ENCODE assay signal across 13 mouse cellular contexts in genomic region chr11:96972906-96973305, GRCm38 (mm10). TPM values are rescaled to one million over a fixed set of nuclear protein-coding genes. Genes with fewer than 3 reads are reported as not detected.
DNase-seq lines count a peak whose midpoint lies in the region; ATAC-seq and TF ChIP-seq lines count a peak whose summit lies in the region.
"Had no signal": no experiment of that assay in that cellular context is flagged by ENCODE, and none has a peak within 500 bp of the region (broad histone marks: within the 10 kb centered on the region; RNA-seq: fewer than 3 reads in every experiment).

No protein-coding gene starts in this region.

- no peak for DNase-seq in forebrain, embryonic 14.5 days (ENCODE audit: low spot score)
- DNase-seq in kidney, adult 18-20 months: no peak
- DNase-seq in brain, adult 2 months (ENCODE audit: low read depth, low spot score): peak; percentile 53
- DNase-seq in urinary bladder, postnatal 25 days (ENCODE audit: low spot score): no peak
- DNase-seq: adrenal gland, adult 8-10 months; B cell, adult 2 months; kidney, postnatal 14 days had no signal

- H3K4me1 ChIP-seq in forebrain, embryonic 14.5 days (ENCODE audit: control insufficient read depth, insufficient read depth, low read length): peaks cover 9% of the 10 kb centered on the region
- peaks cover 35% of the 10 kb centered on the region for H3K4me1 ChIP-seq in forebrain, embryonic 12.5 days
- H3K4me1 ChIP-seq in kidney, embryonic 15.5 days: peaks cover 57% of the 10 kb centered on the region
- H3K4me1 ChIP-seq in kidney, embryonic 14.5 days (ENCODE audit: control insufficient read depth, insufficient read depth, low read length): peaks cover 33% of the 10 kb centered on the region

- no peak overlapping the region for H3K4me3 ChIP-seq in forebrain, embryonic 14.5 days (ENCODE audit: low read depth, low read length)
- no peak overlapping the region for H3K4me3 ChIP-seq in forebrain, embryonic 12.5 days (replicated peaks)
- H3K4me3 ChIP-seq in kidney, embryonic 15.5 days (replicated peaks): no peak overlapping the region
- no peak overlapping the region for H3K4me3 ChIP-seq in myocyte
- no peak overlapping the region for H3K4me3 ChIP-seq in kidney, embryonic 14.5 days (ENCODE audit: low read length)

- no peak overlapping the region for H3K4me2 ChIP-seq in forebrain, embryonic 14.5 days (ENCODE audit: low read length)
- H3K4me2 ChIP-seq in forebrain, embryonic 12.5 days: no peak overlapping the region
- no peak overlapping the region for H3K4me2 ChIP-seq in kidney, embryonic 15.5 days
- peak overlapping the region; percentile 43 for H3K4me2 ChIP-seq in myocyte (ENCODE audit: low read depth)
- no peak overlapping the region for H3K4me2 ChIP-seq in kidney, embryonic 14.5 days (replicated peaks; ENCODE audit: low read depth, low read length)

- H3K27ac ChIP-seq in forebrain, embryonic 14.5 days (ENCODE audit: low read depth, low read length): no peak overlapping the region
- no peak overlapping the region for H3K27ac ChIP-seq in forebrain, embryonic 12.5 days
- H3K27ac ChIP-seq in kidney, embryonic 15.5 days: 0 out of 2 replicates have a peak overlapping the region, but pooled peaks have one; percentile 4
- H3K27ac ChIP-seq in kidney, embryonic 14.5 days (ENCODE audit: low read depth, low read length): no peak overlapping the region

- peak overlapping the region; percentile 17; the same call in 1 of the 2 replicates for H3K9ac ChIP-seq in forebrain, embryonic 14.5 days (ENCODE audit: low read length)
- H3K9ac ChIP-seq in forebrain, embryonic 12.5 days: no peak overlapping the region; the same call in 1 of the 2 replicates
- H3K9ac ChIP-seq in kidney, embryonic 15.5 days: no peak overlapping the region
- H3K9ac ChIP-seq in kidney, embryonic 14.5 days (ENCODE audit: low read depth, low read length): no peak overlapping the region

- no peak for TF ChIP-seq POLR2A in myocyte (IDR thresholded peaks at IDR 0.05; ENCODE audit: insufficient read length, low read depth)

- no peaks in the 10 kb centered on the region for H3K9me3 ChIP-seq in forebrain, embryonic 14.5 days (replicated peaks; ENCODE audit: control insufficient read depth, low read length)
- no peaks in the 10 kb centered on the region for H3K9me3 ChIP-seq in forebrain, embryonic 12.5 days
- H3K9me3 ChIP-seq in kidney, embryonic 15.5 days (replicated peaks): no peaks in the 10 kb centered on the region
- H3K9me3 ChIP-seq in kidney, embryonic 14.5 days (ENCODE audit: control insufficient read depth, low read length): no peaks in the 10 kb centered on the region

- 80% methylated on average over 5 of the region's 5 CpGs for WGBS in forebrain, embryonic 14.5 days
- 81% methylated on average over 5 of the region's 5 CpGs for whole genome bisulfite sequencing in forebrain, embryonic 12.5 days
- 79% methylated on average over 5 of the region's 5 CpGs for WGBS in kidney, embryonic 15.5 days
- 81% methylated on average over 5 of the region's 5 CpGs for WGBS in kidney, embryonic 14.5 days

- no peaks in the 10 kb centered on the region for H3K27me3 ChIP-seq in forebrain, embryonic 14.5 days (replicated peaks; ENCODE audit: control insufficient read depth, insufficient read depth, low read length)
- no peaks in the 10 kb centered on the region for H3K27me3 ChIP-seq in forebrain, embryonic 12.5 days
- no peaks in the 10 kb centered on the region for H3K27me3 ChIP-seq in kidney, embryonic 15.5 days
- H3K27me3 ChIP-seq in myocyte (ENCODE audit: control insufficient read depth, insufficient read depth, insufficient read length): no peaks in the 10 kb centered on the region
- no peaks in the 10 kb centered on the region for H3K27me3 ChIP-seq in kidney, embryonic 14.5 days (ENCODE audit: control insufficient read depth, insufficient read depth, low read length)

- peaks cover 62% of the 10 kb centered on the region for H3K79me2 ChIP-seq in myocyte (ENCODE audit: control insufficient read depth, insufficient read depth)

- H3ac ChIP-seq in myocyte (ENCODE audit: control insufficient read depth, insufficient read length): no peak overlapping the region

- H3K36me3 ChIP-seq in forebrain, embryonic 14.5 days (ENCODE audit: control insufficient read depth, insufficient read depth, low read length): no peaks in the 10 kb centered on the region
- H3K36me3 ChIP-seq in forebrain, embryonic 12.5 days (replicated peaks): no peaks in the 10 kb centered on the region
- no peaks in the 10 kb centered on the region for H3K36me3 ChIP-seq in kidney, embryonic 15.5 days
- no peaks in the 10 kb centered on the region for H3K36me3 ChIP-seq in myocyte (ENCODE audit: control insufficient read depth, insufficient read depth)
- H3K36me3 ChIP-seq in kidney, embryonic 14.5 days (ENCODE audit: control insufficient read depth, insufficient read depth, low read length): no peaks in the 10 kb centered on the region

- ATAC-seq in forebrain, embryonic 14.5 days: no peak
- no peak for ATAC-seq in forebrain, embryonic 12.5 days (ENCODE audit: low FRiP score)
- no peak for ATAC-seq in kidney, embryonic 15.5 days (replicated peaks; ENCODE audit: low FRiP score)
- ATAC-seq in kidney, embryonic 14.5 days (ENCODE audit: low FRiP score, low TSS enrichment): no peak

TF ChIP-seq in myocyte, 11 proteins besides CTCF, POLR2A, EP300 and RAD21:
- peak; percentile 47 for TF ChIP-seq CEBPB (IDR thresholded peaks at IDR 0.05; ENCODE audit: insufficient read depth, poor library complexity, severe bottlenecking)
- no peak for TF ChIP-seq TCF3 (IDR thresholded peaks at IDR 0.05; ENCODE audit: insufficient read length, low read depth)
- no peak for TF ChIP-seq MAX (IDR thresholded peaks at IDR 0.05; ENCODE audit: low read depth)
- no peak for TF ChIP-seq E2F4 (IDR thresholded peaks at IDR 0.05; ENCODE audit: insufficient read depth)
- TF ChIP-seq POLR2AphosphoS2 (IDR thresholded peaks at IDR 0.05; ENCODE audit: insufficient read length, low read depth): no peak
- no peak for TF ChIP-seq SRF (IDR thresholded peaks at IDR 0.05; ENCODE audit: control insufficient read depth, insufficient read length, low read depth)
TF ChIP-seq in myocyte: peak in this region for 1.

RNA-seq across cellular contexts. Expression of gene Sp2, which starts 9.9 kb away (rescaled TPM):
- 14.3 and 14.6 TPM in 2 replicates for polyA plus RNA-seq in forebrain, embryonic 14.5 days (2014; fragmentation: Nextera tagmentation; extraction: Ambion mirVana)
- 23.1 and 27.2 TPM in 2 replicates for polyA plus RNA-seq in forebrain, embryonic 12.5 days (2016; fragmentation: Nextera tagmentation; extraction: Ambion mirVana)
- 19.9 and 22.7 TPM in 2 replicates for polyA plus RNA-seq in kidney, embryonic 15.5 days (2015; fragmentation: Nextera tagmentation; extraction: Ambion mirVana)
- 11.5 TPM for polyA plus RNA-seq in myocyte (2012; fragmentation: generic; extraction: Trizol)
- 13.3 and 23.9 TPM in 2 replicates for polyA plus RNA-seq in kidney, embryonic 14.5 days (2014; fragmentation: Nextera tagmentation; extraction: Ambion mirVana)

RNA-seq across cellular contexts. Expression of gene Pnpo, which starts 29.1 kb away (rescaled TPM):
- 19.0 and 21.9 TPM in 2 replicates for polyA plus RNA-seq in forebrain, embryonic 14.5 days (2014; fragmentation: Nextera tagmentation; extraction: Ambion mirVana)
- 17.2 and 17.4 TPM in 2 replicates for polyA plus RNA-seq in forebrain, embryonic 12.5 days (2016; fragmentation: Nextera tagmentation; extraction: Ambion mirVana)
- polyA plus RNA-seq in kidney, embryonic 15.5 days (2015; fragmentation: Nextera tagmentation; extraction: Ambion mirVana): 34.3 and 42.6 TPM in 2 replicates
- polyA plus RNA-seq in myocyte (2012; fragmentation: generic; extraction: Trizol): 7.5 TPM
- polyA plus RNA-seq in kidney, embryonic 14.5 days (2014; fragmentation: Nextera tagmentation; extraction: Ambion mirVana): 17.3 and 28.0 TPM in 2 replicates

RNA-seq across cellular contexts. Expression of gene Sp6, which starts 40.3 kb away (rescaled TPM):
- polyA plus RNA-seq in forebrain, embryonic 14.5 days (2014; fragmentation: Nextera tagmentation; extraction: Ambion mirVana): 0.17 TPM in 1 of 2 replicates, not detected in the other
- 0.26 and 0.51 TPM in 2 replicates for polyA plus RNA-seq in forebrain, embryonic 12.5 days (2016; fragmentation: Nextera tagmentation; extraction: Ambion mirVana)
- 1.4 and 1.5 TPM in 2 replicates for polyA plus RNA-seq in kidney, embryonic 15.5 days (2015; fragmentation: Nextera tagmentation; extraction: Ambion mirVana)
- polyA plus RNA-seq in myocyte (2012; fragmentation: generic; extraction: Trizol): 6.0 TPM
- 0.57 and 0.60 TPM in 2 replicates for polyA plus RNA-seq in kidney, embryonic 14.5 days (2014; fragmentation: Nextera tagmentation; extraction: Ambion mirVana)
- polyA plus RNA-seq: heart, embryonic 14.5 days; liver, embryonic 16.5 days had no signal

RNA-seq across cellular contexts. Expression of gene Prr15l, which starts 45.0 kb away (rescaled TPM):
- 0.09 TPM in 1 of 2 replicates, not detected in the other for polyA plus RNA-seq in forebrain, embryonic 14.5 days (2014; fragmentation: Nextera tagmentation; extraction: Ambion mirVana)
- 0.58 and 0.60 TPM in 2 replicates for polyA plus RNA-seq in forebrain, embryonic 12.5 days (2016; fragmentation: Nextera tagmentation; extraction: Ambion mirVana)
- polyA plus RNA-seq in kidney, embryonic 15.5 days (2015; fragmentation: Nextera tagmentation; extraction: Ambion mirVana): 37.6 and 38.7 TPM in 2 replicates
- polyA plus RNA-seq in myocyte (2012; fragmentation: generic; extraction: Trizol): 0.07 TPM
- 33.7 and 36.3 TPM in 2 replicates for polyA plus RNA-seq in kidney, embryonic 14.5 days (2014; fragmentation: Nextera tagmentation; extraction: Ambion mirVana)

RNA-seq across cellular contexts. Expression of gene Cdk5rap3, which starts 56.6 kb away (rescaled TPM):
- polyA plus RNA-seq in forebrain, embryonic 14.5 days (2014; fragmentation: Nextera tagmentation; extraction: Ambion mirVana): 91.2 and 98.4 TPM in 2 replicates
- polyA plus RNA-seq in forebrain, embryonic 12.5 days (2016; fragmentation: Nextera tagmentation; extraction: Ambion mirVana): 102 and 106 TPM in 2 replicates
- 78.9 and 79.5 TPM in 2 replicates for polyA plus RNA-seq in kidney, embryonic 15.5 days (2015; fragmentation: Nextera tagmentation; extraction: Ambion mirVana)
- 65.8 TPM for polyA plus RNA-seq in myocyte (2012; fragmentation: generic; extraction: Trizol)
- 66.9 and 69.1 TPM in 2 replicates for polyA plus RNA-seq in kidney, embryonic 14.5 days (2014; fragmentation: Nextera tagmentation; extraction: Ambion mirVana)
